Mouse (Mus musculus) liver, embryonic 15.5 days (tissue): ENCODE results near the gene 5730455P16Rik. TPM values are rescaled to one million over a fixed set of nuclear protein-coding genes. Genes with fewer than 3 reads are reported as not detected.
"Not testable (repeated sequence)": the region's sequence is repeated elsewhere in the genome, so short reads cannot be mapped to it uniquely, and the experiment has no call there.

Source experiments
- ATAC-seq: fragments of 200-750 bp; cut with Nextera tagmentation; 2 replicates; pipeline ENCODE4 v1.8.0; 2017; ENCODE audit warnings: moderate number of reproducible peaks, mild to moderate bottlenecking, moderate library complexity; ENCODE audit not compliant: insufficient read depth
- H3K27ac ChIP-seq: fragments of 300-500 bp; sonication (generic); replicated peaks from 2 replicates; pipeline ENCODE4 v1.5.1; 2015; ENCODE audit warnings: mild to moderate bottlenecking, inconsistent platforms
- H3K27me3 ChIP-seq: fragments of 300-500 bp; sonication (generic); 2 replicates; pipeline ENCODE4 v1.6.1; 2015; ENCODE audit warnings: mild to moderate bottlenecking, inconsistent platforms
- H3K36me3 ChIP-seq: fragments of 300-500 bp; sonication (generic); replicated peaks from 2 replicates; pipeline ENCODE4 v1.6.1; 2015; ENCODE audit warnings: moderate library complexity, mild to moderate bottlenecking, inconsistent platforms
- H3K4me1 ChIP-seq: fragments of 300-500 bp; sonication (generic); replicated peaks from 2 replicates; pipeline ENCODE4 v1.6.1; 2015; ENCODE audit warnings: inconsistent platforms
- H3K4me2 ChIP-seq: fragments of 300-500 bp; sonication (generic); 2 replicates; pipeline ENCODE4 v1.6.1; 2015; ENCODE audit warnings: moderate library complexity, mild to moderate bottlenecking, inconsistent platforms
- H3K4me3 ChIP-seq: fragments of 300-500 bp; sonication (generic); replicated peaks from 2 replicates; pipeline ENCODE4 v1.5.1; 2015; ENCODE audit warnings: mild to moderate bottlenecking, inconsistent platforms
- H3K9ac ChIP-seq: fragments of 300-500 bp; sonication (generic); 2 replicates; pipeline ENCODE4 v1.6.1; 2015; ENCODE audit warnings: moderate library complexity, mild to moderate bottlenecking, inconsistent platforms
- H3K9me3 ChIP-seq: fragments of 300-500 bp; sonication (generic); replicated peaks from 2 replicates; pipeline ENCODE4 v1.6.1; 2016; ENCODE audit warnings: inconsistent platforms
- WGBS: fragments of 180-500 bp; shearing (Covaris S2); methylation state at CpG from one replicate; pipeline ENCODE4 v1.1.7; 2015; ENCODE audit warnings: mixed read lengths; ENCODE audit not compliant: insufficient replicate concordance; 5-methylcytosine and 5-hydroxymethylcytosine counted together
- polyA plus RNA-seq: library from polyadenylated mRNA; unstranded; fragments of >200 nt; fragmentation: Nextera tagmentation; extraction: Ambion mirVana; gene quantifications from 2 replicates; pipeline ENCODE4 v1.2.1, GENCODE M21; 2015

The 5730455P16Rik gene
- 4.8 and 5.4 TPM in 2 replicates for polyA plus RNA-seq

DNA sequence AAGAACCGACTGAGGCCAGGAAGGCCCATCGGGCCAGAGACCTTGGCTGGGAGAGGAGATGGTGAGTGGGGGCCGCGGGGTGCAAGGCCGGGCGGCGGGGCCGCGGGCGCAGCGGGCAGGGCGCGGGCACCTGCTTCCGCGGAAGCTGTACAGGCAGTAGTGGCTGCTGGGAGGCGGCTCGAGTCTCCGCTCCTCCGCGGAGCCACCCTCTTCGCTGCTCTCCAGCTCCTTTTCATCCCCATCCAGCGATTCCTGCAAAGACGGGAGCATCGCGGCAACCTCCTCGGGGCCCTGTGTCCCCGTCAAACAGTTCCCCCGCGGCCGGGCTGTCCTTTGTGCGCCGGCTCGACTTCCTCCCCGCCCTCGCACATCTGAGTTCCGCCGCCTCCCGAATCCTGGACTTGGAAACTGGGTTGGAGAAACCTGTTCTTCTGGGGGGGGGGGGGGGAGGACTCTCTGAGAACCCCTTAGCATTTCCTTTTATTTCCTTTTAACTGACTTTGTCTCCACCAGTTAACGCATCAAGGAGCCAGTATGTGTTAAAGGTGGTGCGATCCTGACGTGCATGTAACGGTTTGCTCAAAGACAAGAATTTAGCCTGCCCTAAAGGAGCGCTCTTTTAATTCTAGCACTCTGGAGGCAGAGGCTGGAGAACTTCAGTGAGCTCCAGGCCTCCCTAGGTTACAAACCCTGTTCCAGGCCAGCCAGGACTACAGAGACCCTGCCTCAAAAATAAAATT, at the start of gene 5730455P16Rik:
Gene 5730455P16Rik (minus strand): TSS at position 323 of the 740 bp plus-strand sequence.
- H3K4me3 ChIP-seq, result peak within 1 kb of the TSS; percentile 79
- peak within 1 kb of the TSS; percentile 89 for H3K9ac ChIP-seq
- peaks cover 35% of the 10 kb centered on the region for H3K4me1 ChIP-seq
- H3K36me3 ChIP-seq, result peaks cover 13% of the 10 kb centered on the region
- ATAC-seq, result peak; percentile 79
- no peaks in the 10 kb centered on the region for H3K9me3 ChIP-seq
- H3K27ac ChIP-seq, result peak within 1 kb of the TSS; percentile 83
- no peaks in the 10 kb centered on the region for H3K27me3 ChIP-seq
- WGBS, result 3% methylated on average over 43 of the region's 43 CpGs
- peak within 1 kb of the TSS; percentile 93 for H3K4me2 ChIP-seq

DNA sequence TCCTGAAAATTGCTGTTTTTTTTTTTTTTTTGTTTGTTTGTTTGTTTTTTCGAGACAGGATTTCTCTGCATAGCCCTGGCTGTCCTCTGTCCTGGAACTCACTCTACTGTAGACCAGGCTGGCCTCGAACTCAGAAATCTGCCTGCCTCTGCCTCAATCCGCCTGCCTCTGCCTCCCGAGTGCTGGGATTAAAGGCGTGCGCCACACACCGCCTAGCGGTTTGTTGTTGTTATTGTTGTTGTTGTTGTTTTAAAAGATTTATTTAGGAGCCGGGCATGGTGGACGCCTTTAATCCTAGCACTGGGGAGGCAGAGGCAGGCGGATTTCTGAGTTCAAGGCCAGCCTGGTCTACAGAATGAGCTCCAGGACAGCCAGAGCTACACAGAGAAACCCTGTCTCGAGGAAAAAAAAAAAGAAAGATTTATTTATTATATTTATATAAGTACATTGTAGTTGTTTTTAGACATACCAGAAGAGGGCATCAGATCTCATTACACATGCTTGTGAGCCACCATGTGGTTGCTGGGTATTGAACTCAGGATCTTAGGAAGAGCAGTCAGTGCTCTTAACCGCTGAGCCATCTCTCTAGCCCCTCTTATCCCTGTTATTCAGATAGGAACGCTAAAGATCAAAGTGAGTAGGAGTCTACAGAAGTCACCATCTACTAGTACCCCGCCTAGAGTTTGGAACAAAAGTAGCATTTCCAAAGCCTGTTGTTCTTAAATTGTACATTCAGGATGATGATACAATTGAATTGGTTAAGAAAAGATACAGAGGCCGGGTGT, 48.4 kb upstream of the 5730455P16Rik start:
- H3K4me1 ChIP-seq, result peaks cover 15% of the 10 kb centered on the region
- H3K36me3 ChIP-seq, H3K4me2 ChIP-seq, H3K9me3 ChIP-seq, ATAC-seq, H3K27ac ChIP-seq, H3K4me3 ChIP-seq, H3K9ac ChIP-seq, H3K27me3 ChIP-seq: not testable (repeated sequence)
- WGBS, result 71% methylated on average over 16 of the region's 16 CpGs

DNA sequence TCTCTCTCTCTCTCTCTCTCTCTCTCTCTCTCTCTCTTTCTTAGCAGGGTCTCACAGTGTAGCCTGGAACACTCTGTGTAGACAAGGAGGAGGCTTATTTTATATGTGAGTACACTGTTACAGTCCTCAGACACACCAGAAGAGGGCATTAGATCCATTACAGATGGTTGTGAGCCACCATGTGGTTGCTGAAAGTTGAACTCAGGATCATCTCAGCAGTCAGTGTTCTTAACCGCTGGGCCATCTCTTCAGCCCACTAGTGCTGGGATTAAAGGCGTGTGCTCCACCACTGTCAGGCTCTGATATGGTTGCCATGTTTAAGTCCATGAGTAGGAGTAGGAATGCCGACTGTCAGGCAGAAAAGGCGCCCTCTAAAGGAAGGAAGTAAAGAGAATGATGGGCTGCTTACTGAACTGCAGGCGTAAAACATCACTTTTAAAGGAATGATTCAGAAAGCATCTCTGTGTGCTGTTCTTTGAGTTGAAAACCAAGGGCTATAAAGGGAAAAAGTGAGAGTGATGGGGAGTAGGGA, 47.5 kb upstream of the 5730455P16Rik start:
- no peaks in the 10 kb centered on the region for H3K27me3 ChIP-seq
- no peak overlapping the region for H3K4me2 ChIP-seq
- no peaks in the 10 kb centered on the region for H3K9me3 ChIP-seq
- WGBS, result 45% methylated on average over 5 of the region's 5 CpGs
- no peak overlapping the region for H3K9ac ChIP-seq
- no peak for ATAC-seq
- H3K4me3 ChIP-seq, result no peak overlapping the region
- H3K36me3 ChIP-seq, result no peaks in the 10 kb centered on the region
- H3K27ac ChIP-seq, result no peak overlapping the region
- peaks cover 18% of the 10 kb centered on the region for H3K4me1 ChIP-seq

DNA sequence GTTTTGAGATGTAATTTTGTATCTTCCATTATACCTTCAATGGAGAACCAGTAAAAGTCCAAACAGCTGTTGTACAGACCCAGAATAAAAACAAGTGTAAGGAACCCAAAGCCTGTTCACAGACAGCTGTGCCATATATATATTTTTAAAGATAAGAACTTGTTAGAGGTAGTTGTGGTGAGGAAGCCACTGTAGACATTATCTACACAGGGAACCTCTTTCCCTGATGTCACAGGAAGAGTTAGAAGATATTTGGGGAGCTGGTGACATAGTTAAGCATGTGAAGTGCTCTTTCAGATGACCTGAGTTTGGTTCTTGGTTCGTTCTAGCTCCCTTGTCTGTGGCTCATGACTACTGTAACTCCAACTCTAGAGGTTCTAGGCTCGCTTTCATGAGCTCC, 46.9 kb upstream of the 5730455P16Rik start:
- Histone ChIP-seq H3K27ac (no peak overlapping the region), H3K36me3 (no peaks in the 10 kb centered on the region), H3K9me3 (no peaks in the 10 kb centered on the region), H3K4me2 (no peak overlapping the region), H3K27me3 (no peaks in the 10 kb centered on the region), H3K4me1 (peaks cover 15% of the 10 kb centered on the region), H3K4me3 (no peak overlapping the region), H3K9ac (no peak overlapping the region)
- no peak for ATAC-seq
- WGBS, result 37% methylated on average over 2 of the region's 2 CpGs

DNA sequence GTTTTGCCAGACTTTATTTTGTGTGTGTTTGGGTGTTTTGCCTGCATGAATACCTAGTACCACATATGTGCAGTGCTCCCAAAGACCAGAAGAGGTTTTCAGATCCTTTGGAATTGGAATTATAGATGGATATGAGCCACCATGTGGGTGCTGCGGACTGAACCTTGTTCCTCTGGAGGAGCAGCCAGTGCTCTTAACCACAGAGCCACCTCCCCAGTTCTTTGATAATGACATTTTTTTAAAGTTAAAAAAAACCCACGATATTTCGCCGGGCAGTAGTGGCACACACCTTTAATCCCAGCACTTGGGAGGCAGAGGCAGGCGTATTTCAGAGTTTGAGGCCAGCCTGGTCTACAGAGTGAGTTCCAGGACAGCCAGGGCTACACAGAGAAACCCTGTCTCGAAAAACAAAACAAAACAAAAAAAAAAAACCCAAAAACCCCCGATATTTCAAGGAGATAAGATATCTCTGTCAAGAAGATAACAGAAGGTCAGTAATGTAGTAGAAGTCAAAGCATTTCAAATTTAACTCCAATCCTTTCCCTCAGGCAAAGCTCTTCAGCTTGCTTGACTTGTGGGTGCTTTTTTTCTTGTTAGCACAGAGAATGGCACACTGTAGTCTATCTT, 43.7 kb upstream of the 5730455P16Rik start:
- no peak for ATAC-seq
- Histone ChIP-seq H3K4me1 (peaks cover 8% of the 10 kb centered on the region), H3K36me3 (peaks cover 8% of the 10 kb centered on the region), H3K4me2 (no peak overlapping the region), H3K27me3 (no peaks in the 10 kb centered on the region), H3K9me3 (no peaks in the 10 kb centered on the region), H3K9ac (no peak overlapping the region), H3K27ac (no peak overlapping the region), H3K4me3 (no peak overlapping the region)
- 31% methylated on average over 7 of the region's 7 CpGs for WGBS

DNA sequence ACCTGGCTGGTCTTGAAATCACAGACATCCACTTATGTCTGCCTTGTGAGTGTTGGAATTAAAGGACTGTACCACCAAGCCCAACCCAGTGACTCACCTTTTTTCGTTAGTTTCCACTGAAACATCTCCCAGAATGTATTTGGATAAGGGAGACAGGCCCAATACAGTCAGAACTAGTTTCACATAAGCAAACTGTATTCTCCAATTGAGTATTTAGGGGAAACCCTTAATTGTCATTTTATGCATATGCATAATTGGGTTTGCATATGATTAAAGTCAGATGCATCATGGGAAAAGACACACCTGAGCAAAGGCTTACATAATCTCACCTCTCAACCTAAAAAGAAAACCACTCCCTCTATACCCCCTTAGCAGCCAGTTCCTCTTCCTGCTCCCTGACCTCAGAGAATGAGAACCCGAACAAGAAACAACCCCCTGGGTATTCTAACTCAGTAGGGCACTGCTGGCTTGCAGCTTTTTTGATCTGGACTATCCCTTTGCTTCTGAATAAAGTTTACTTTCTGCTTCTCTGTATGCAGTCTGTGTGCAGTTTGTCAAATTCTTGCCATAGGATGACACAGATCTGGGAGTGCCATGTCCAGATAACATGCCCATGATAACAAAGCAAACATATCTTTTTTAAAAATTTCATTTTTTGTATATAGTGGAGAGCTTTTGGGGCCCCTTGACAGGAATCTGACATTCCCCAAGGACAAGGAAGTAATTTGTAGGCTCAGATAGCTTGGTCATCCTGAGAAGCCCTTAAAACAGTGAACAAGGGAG, 42.6 kb upstream of the 5730455P16Rik start:
- H3K9me3 ChIP-seq, result no peaks in the 10 kb centered on the region
- ATAC-seq, result no peak
- H3K4me3 ChIP-seq, result no peak overlapping the region
- H3K4me1 ChIP-seq, result peaks cover 8% of the 10 kb centered on the region
- H3K27ac ChIP-seq, result no peak overlapping the region
- 38% methylated on average over 2 of the region's 2 CpGs for WGBS
- H3K4me2 ChIP-seq, result no peak overlapping the region
- H3K36me3 ChIP-seq, result peaks cover 13% of the 10 kb centered on the region
- H3K27me3 ChIP-seq, result no peaks in the 10 kb centered on the region
- no peak overlapping the region for H3K9ac ChIP-seq

DNA sequence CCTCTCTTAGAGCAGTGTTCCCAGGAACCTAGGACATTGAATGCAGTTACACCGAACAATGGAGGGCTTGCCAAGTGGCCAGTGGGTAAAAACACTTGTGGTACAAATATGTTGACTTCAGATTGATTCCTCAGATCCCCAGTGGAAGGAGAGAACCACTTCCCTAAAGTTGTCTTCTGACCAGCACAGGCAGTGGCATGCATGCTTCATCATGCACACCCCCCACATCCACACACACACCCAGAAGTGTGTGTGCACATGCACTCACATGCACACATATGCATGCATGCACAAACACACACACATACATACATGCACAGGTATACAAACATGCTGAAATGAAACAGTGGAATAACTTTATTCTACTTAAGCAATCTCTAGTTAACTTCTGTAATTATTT, 41.9 kb upstream of the 5730455P16Rik start:
- no peaks in the 10 kb centered on the region for H3K9me3 ChIP-seq
- H3K4me1 ChIP-seq, result peaks cover 8% of the 10 kb centered on the region
- no peak overlapping the region for H3K27ac ChIP-seq
- H3K4me3 ChIP-seq, result no peak overlapping the region
- H3K27me3 ChIP-seq, result no peaks in the 10 kb centered on the region
- no peak overlapping the region for H3K4me2 ChIP-seq
- H3K36me3 ChIP-seq, result peaks cover 13% of the 10 kb centered on the region
- WGBS, result 75% methylated on average over 1 of the region's 1 CpGs
- no peak for ATAC-seq
- H3K9ac ChIP-seq, result no peak overlapping the region

DNA sequence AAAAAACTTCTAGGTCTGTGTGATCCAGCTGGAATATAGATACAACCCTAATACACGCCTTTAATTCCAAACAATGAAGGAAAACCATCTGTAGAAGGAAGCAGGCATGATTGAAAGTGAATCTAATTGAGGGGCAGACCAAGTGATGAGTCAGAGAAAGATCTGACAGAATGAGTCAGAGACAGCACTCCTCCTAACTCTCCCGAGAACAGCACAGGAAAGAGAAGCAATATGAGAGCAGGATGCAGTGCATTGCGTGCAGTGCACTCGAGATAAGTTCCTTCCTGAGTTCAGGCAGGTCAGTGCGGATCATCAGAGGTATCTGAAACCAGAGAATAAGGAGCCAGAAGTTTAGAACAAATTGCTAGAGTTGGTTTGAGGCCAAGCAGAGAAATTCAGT, 39.3 kb upstream of the 5730455P16Rik start:
- no peak overlapping the region for H3K27ac ChIP-seq
- H3K4me1 ChIP-seq, result peaks cover 8% of the 10 kb centered on the region
- ATAC-seq, result no peak
- H3K4me3 ChIP-seq, result no peak overlapping the region
- no peak overlapping the region for H3K4me2 ChIP-seq
- H3K36me3 ChIP-seq, result peaks cover 13% of the 10 kb centered on the region
- WGBS, result 76% methylated on average over 5 of the region's 5 CpGs
- H3K9me3 ChIP-seq, result no peaks in the 10 kb centered on the region
- no peaks in the 10 kb centered on the region for H3K27me3 ChIP-seq
- H3K9ac ChIP-seq, result no peak overlapping the region

DNA sequence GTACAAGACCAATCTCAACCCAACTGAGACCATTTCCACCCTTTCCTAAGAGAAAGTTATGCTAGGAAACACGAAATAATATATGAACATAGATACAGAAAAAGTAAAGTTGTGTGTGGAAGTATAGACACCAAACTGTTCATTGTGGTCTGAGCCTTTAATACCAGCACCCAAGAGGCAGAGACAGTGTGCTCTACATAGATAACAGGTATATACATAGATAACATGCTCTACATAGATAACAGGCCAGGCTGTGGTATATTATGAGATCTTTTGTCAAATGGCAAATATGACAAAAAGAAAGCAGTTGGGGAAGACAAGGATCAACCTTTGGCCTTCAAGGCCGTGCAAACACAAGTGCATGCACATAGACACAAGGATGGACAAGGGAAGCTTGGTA, 32.5 kb upstream of the 5730455P16Rik start:
- Histone ChIP-seq H3K27ac (no peak overlapping the region), H3K4me1 (peaks cover 17% of the 10 kb centered on the region), H3K9ac (no peak overlapping the region), H3K9me3 (no peaks in the 10 kb centered on the region), H3K4me2 (no peak overlapping the region), H3K36me3 (peaks cover 56% of the 10 kb centered on the region), H3K4me3 (no peak overlapping the region), H3K27me3 (no peaks in the 10 kb centered on the region)
- WGBS, result 49% methylated on average over 2 of the region's 2 CpGs
- ATAC-seq, result no peak

DNA sequence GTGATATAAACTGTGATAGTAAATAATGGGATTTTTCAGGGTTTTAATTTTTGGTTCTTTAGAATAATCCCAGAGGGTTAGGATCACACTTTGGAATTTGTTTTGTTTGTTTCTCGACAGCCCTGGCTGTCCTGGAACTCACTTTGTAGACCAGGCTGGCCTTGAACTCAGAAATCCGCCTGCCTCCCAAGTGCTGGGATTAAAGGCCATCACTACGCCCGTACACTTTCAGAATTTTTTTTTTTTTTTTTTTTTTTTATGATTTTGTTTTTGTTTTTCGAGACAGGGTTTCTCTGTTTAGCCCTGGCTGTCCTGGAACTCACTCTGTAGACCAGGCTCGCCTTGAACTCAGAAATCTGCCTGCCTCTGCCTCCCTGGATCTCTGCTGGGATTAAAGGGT, 30.0 kb upstream of the 5730455P16Rik start:
- not testable (repeated sequence) for H3K4me2 ChIP-seq, H3K4me3 ChIP-seq, H3K9ac ChIP-seq, H3K9me3 ChIP-seq, ATAC-seq, H3K27me3 ChIP-seq, H3K27ac ChIP-seq
- peaks cover 17% of the 10 kb centered on the region for H3K4me1 ChIP-seq
- H3K36me3 ChIP-seq, result peaks cover 76% of the 10 kb centered on the region
- WGBS, result 89% methylated on average over 6 of the region's 6 CpGs
